Mouse (Mus musculus) lung, postnatal 10 days (tissue): ENCODE results near the gene Tc2n.
"Not testable (repeated sequence)": the region's sequence is repeated elsewhere in the genome, so short reads cannot be mapped to it uniquely, and the experiment has no call there.

Experiments
- DNase-seq: peaks from one replicate; pipeline ENCODE4 v3.0.0; 2021

Tc2n gene

DNA sequence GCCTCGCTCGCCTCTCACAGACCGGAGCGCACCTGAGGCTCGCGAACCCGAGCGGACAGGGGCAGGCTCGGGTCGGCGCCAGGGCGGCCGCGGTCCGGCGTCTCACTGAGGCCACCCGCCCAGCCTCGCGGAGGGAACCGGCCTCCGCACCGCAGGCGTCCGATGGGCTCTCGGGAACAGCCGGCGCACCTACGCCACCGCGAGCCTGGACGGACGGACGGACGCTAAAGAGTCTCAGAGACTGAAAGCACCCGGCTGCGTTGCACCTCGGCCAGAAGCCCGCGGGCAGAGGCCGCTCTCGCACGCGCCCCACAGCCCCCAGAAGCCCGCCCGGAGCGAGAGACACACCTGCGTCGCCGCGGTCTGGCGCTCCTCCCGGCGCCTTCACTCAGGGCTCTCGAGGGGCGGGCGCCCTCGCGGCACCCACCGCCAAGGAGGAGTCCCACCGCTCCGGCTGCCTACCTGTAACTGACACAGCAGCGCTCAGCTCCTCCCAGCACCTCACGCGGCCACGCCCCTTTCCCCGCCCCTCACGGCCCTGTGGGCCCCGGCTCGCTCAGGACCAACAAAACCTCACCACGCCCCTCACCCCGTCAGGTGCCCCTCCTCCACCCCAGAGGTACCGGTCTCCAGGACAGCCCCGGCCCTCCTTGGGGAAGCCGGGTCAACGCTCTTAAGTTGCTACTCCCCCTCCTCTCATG lies at the start of gene Tc2n:
Tc2n (minus strand) TSS at position 470 of the 701 bp plus-strand sequence.
- peak; percentile 91 for DNase-seq

GRCm38 (mm10) chr12:101767306-101768053 lies 49.2 kb upstream of the Tc2n start:
- peak; percentile 82 for DNase-seq

DNA sequence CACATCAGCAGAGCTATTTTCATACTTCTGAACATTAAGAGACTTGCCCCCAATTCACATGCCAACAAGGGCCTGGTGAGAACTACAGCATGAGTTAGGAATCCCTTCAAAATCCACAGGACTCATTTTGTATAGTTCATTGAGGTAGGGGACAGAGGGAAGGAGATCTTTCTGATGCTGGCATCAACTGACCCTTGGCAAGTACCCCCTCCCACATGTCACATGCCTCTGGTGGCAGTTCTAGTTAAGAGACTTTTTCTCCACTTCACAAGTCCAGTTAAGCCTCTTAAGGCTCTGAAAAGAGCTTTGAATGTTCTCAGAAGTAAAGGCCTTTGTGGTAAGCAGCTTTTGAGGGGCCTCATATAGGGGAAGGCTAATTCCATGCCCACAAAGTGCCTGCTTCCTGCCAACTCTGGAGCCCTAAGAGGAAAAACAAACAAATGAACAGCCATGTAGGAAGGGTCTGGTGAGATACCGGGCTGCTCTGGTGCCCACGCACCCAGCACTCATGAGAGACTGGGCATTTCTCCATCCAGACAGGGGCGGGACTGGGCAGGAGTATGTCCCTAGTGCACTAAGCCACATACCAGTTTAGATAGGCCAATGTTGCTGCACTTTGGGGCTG lies 48.0 kb upstream of the Tc2n start:
- DNase-seq, result peak; percentile 81

DNA sequence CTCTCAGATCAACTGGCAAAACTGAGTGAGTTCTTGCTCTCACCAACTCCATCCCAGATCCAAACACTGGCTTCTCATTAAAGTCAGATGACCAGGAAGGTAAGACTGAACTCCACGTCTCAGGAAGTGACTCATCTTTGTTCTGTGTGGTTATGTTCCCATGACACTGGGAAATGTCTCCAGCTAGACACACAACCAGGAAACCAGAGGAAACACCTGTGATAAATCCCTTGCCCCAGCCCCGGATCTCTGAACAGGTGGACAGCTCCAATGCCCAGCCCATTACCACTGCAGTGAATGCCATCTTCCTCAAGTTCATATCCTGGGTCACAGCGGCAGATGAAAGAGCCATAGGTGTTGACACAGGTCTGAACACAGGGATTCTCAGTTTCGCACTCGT lies 46.5 kb upstream of the Tc2n start:
- no peak for DNase-seq

- DNase-seq, result no peak
Observed at GRCm38 (mm10) chr12:101763065-101763464, 44.7 kb upstream of the Tc2n start.

DNA sequence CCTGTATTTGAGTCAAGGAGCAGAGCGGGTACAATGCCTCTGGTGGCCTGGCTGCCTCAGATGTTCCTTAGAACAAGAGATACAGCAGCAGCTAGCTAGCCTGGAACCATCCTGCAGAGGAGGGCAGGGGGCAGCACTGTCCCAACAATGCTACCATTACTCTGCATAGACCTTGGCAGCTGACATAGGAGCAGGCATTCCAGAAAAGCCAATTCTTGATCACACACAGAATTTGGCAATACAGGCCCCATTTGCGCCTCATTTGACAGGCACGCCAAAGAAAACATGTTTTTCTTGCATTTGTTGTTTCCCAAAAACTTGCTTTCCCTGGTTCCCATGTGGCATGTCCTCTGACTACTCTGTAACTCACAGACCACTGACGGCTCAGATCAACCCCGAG lies 43.7 kb upstream of the Tc2n start:
- DNase-seq, result peak; percentile 67

GRCm38 (mm10) chr12:101759440-101760045 lies 41.2 kb upstream of the Tc2n start:
- peak; percentile 32 for DNase-seq

GRCm38 (mm10) chr12:101758698-101759097 lies 40.4 kb upstream of the Tc2n start:
- no peak for DNase-seq

- DNase-seq, result no peak
Observed at GRCm38 (mm10) chr12:101742375-101742774, 24.1 kb upstream of the Tc2n start.

DNA sequence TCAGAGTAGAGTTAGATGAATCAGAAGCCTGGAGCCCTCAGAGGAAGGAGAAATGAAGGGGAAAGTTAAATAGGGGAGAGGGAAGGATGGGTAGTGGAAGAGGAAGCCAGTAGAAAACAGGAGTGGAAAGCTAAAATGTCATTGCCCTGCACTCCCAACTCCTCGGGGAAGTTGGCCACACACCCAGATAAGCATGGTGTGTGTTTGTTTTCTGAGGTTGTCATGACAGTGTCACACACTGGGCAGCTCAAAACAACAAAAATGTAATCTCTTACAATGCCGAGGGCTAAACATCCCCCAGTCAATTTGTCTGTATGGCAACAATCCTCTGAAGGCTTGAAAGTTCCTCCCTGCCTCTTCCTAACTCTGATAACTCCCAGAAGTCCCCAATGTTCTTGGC lies 22.2 kb upstream of the Tc2n start:
- DNase-seq, result peak; percentile 30

DNA sequence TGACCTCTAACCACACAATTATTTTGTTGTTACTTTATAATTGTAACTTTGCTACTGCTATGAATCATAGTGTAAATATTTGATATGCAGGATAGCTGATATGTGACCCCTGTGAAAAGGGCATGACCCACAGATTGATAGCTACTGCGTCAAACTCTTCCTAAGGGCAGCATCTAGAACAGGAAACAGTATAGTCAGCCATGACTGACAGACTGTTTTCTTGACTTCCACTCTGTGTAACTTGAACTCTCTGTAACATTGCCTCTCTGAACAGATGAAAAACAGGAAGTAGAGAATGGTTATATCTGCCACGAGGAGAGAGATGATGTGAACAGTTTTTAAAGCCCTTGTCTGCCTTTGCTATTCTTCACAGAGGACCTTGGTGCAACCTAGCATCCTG lies 21.7 kb upstream of the Tc2n start:
- no peak for DNase-seq

DNA sequence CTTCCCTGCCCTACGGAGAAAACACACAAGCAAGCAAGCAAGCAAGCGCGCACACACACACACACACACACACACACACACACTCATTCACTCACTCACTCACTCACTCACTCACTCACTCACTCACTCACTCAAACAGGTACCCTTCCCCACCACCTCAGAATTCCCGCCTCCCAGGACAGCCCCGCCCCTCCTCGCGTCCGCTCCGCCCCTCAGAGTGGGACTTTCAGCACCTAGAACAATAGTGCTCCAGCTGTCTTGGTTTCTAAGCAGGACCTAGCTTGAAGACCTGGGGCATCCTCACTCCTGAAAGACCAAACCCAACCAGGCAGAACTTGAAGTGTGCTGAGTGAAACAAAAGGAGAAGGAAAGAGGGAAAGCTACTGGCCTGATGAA lies 430 bp upstream of the Tc2n start:
- DNase-seq, result peak; percentile 59

GRCm38 (mm10) chr12:101699176-101699575 lies 19.1 kb downstream of the Tc2n start:
- no peak for DNase-seq

- DNase-seq, result no peak
Observed at GRCm38 (mm10) chr12:101696521-101696920, 21.8 kb downstream of the Tc2n start.

DNA sequence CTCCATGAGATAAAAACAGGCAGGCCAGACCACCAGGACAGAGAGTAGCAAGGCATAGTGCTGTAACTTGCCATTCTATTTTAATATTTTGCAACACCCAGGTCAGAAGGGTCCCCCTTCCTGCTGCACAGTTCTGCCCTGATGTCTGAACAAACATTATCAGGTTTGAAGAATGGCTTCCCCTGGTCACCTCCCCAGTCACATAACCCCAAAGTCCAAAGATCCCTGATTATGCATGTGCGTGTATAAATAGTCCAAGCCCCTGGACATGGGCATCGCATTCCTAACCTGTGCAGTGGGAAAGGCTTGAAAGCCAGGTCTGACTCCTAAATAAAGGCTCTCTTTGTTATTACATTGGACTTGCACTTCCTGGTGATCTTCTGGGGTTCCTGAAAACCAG lies 37.8 kb downstream of the Tc2n start:
- DNase-seq, result no peak

DNA sequence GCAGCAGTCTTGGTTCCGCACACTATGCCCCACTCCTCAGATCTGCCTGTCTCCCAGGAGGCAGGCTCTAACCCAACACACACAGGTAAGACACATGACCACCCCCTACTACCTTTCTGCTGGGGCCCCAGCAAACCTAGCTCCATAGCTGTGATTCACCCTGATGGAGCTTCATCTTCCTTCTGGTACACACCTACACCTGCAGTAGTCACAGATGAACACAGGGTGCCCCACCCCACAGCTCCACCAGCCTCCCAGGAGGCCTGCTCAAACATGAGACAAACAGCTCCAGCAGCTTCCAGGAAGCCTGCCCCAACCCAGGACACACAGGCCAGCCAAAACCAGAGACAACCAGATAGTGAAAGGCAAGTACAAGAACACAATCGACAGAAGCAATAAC lies 50.8 kb downstream of the Tc2n start:
- DNase-seq, result no peak

DNA sequence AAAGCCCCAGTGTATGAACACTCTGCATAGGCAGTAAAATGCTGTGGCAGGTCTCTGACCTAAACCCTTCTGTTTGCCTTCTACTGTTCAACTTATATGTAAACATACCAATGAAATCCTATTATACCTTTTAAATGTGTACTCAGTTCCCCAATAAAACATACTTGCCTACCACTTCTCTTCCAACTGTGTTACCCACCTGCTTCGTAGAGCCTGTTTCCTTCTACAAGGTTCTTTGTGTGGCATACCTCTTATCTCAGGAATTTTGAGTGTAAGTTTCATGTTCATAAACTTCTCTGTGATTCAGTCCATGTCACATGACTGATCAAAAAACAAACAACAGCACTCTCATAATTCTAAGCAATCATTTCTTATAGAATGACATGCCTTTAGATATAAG lies 85.2 kb downstream of the Tc2n start:
- no peak for DNase-seq

DNA sequence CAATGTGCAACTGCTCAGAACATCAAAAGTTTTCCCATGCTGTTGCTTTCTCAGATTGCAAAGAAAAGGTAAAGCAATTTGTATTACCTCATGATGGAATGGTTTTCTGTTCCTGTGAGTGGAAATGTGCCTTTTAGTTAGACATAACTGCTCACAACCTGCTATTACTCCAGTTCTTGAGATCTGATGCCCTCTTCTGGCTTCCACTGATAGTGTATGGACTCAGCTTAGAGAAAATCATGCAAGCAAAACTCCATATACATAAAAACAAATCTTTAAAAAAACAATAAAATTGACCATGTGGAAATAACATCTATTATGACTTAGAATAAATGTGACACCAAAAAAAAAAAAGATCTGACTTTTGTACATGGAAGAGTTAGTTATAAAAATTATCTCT lies 111.7 kb downstream of the Tc2n start:
- DNase-seq, result not testable (repeated sequence)
